ENCODE assay signal across 7 mouse cellular contexts in the genomic region with DNA sequence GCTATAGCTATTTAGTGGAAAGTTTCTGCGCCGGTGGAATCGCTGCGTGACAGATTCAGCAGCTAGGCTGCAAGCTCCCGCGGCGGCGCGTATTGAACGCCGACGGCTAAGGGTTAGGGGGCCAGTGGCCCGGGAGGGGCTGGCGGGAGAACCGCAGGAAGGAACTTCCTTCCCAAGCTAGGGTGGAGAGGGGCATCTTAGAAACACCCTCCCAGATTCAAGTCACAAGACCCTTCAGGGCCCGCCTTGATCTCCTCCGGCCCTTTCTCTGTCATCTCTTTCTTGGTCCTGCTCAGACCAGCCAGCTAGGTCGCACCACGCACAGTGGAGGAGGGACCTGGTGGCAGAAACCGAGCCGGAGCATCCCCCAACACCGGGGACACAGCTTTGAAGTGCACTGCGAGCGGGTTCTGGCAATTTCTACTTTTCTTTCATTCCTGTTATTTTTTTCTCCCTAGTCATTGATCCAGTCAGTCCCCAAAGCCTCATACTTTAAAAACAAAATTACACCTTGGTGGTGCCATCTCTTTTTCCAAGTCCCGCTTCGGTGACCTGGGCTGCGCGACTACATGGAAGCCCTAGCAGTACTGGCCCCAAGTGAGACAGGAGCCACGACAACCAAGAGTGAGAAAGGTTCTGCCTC. TPM values are rescaled to one million over a fixed set of nuclear protein-coding genes. Genes with fewer than 3 reads are reported as not detected.
DNase-seq lines count a peak whose midpoint lies in the region; ATAC-seq and TF ChIP-seq lines count a peak whose summit lies in the region.

No protein-coding gene starts in this region.

- peak overlapping the region; percentile 88 for H3K9ac ChIP-seq in embryonic facial prominence, embryonic 12.5 days
- H3K9ac ChIP-seq in liver, embryonic 14.5 days (replicated peaks) = no peak overlapping the region

- WGBS in embryonic facial prominence, embryonic 12.5 days = under 1% methylated on average over 29 of the region's 29 CpGs
- under 1% methylated on average over 29 of the region's 29 CpGs for WGBS in liver, embryonic 14.5 days (ENCODE audit: insufficient replicate concordance)
- 3% methylated on average over 29 of the region's 29 CpGs for WGBS in olfactory bulb, adult 2 months

- ATAC-seq in embryonic facial prominence, embryonic 12.5 days (ENCODE audit: insufficient number of reproducible peaks, insufficient read depth, low FRiP score, low TSS enrichment) = no peak
- no peak for ATAC-seq in liver, embryonic 14.5 days (ENCODE audit: insufficient read depth)

- H3K4me2 ChIP-seq in embryonic facial prominence, embryonic 12.5 days (replicated peaks) = peak overlapping the region; percentile 86
- peak overlapping the region; percentile 54 for H3K4me2 ChIP-seq in liver, embryonic 14.5 days (ENCODE audit: low read depth)

- H3K4me3 ChIP-seq in embryonic facial prominence, embryonic 12.5 days = peak overlapping the region; percentile 76
- peak overlapping the region; percentile 28 to 47 for H3K4me3 ChIP-seq in liver, embryonic 14.5 days (ENCODE audit: insufficient read depth in 1 of 2, low read depth in 2 of 2, low read length in 2 of 2)
- peak overlapping the region; percentile 50 for H3K4me3 ChIP-seq in olfactory bulb, adult 2 months (ENCODE audit: insufficient read depth, low read depth, low read length)

- H3K36me3 ChIP-seq in embryonic facial prominence, embryonic 12.5 days = no peaks in the 10 kb centered on the region
- H3K36me3 ChIP-seq in liver, embryonic 14.5 days (replicated peaks; ENCODE audit: control insufficient read depth, insufficient read depth, low read depth) = no peaks in the 10 kb centered on the region

- no peak for TF ChIP-seq EP300 in liver, embryonic 14.5 days (IDR thresholded peaks at IDR 0.05; ENCODE audit: low read depth)

- peak overlapping the region; percentile 94 for H3K27ac ChIP-seq in embryonic facial prominence, embryonic 12.5 days
- H3K27ac ChIP-seq in liver, embryonic 14.5 days = no peak overlapping the region
- H3K27ac ChIP-seq in olfactory bulb, adult 2 months (ENCODE audit: insufficient read depth, low read depth, low read length) = no peak overlapping the region

- no peaks in the 10 kb centered on the region for H3K9me3 ChIP-seq in embryonic facial prominence, embryonic 12.5 days
- H3K9me3 ChIP-seq in liver, embryonic 14.5 days (ENCODE audit: control insufficient read depth, low read length) = no peaks in the 10 kb centered on the region

- H3K4me1 ChIP-seq in embryonic facial prominence, embryonic 12.5 days = peaks cover 22% of the 10 kb centered on the region; the same call in 1 of the 2 replicates
- H3K4me1 ChIP-seq in liver, embryonic 14.5 days (replicated peaks; ENCODE audit: control insufficient read depth in 2 of 2, insufficient read depth in 2 of 2, low read length in 1 of 2) = 0 out of 4 replicates have a peak, but pooled peaks cover 0 to 2% of the 10 kb centered on the region in 2 experiments
- H3K4me1 ChIP-seq in olfactory bulb, adult 2 months (ENCODE audit: control insufficient read depth, insufficient read depth, low read length) = peaks cover 20% of the 10 kb centered on the region

- no peak for TF ChIP-seq POLR2A in olfactory bulb, adult 2 months (IDR thresholded peaks at IDR 0.05; ENCODE audit: insufficient read depth, low read depth, low read length)

- no peak for TF ChIP-seq CTCF in liver, embryonic 14.5 days (IDR thresholded peaks at IDR 0.05; ENCODE audit: low read depth)
- TF ChIP-seq CTCF in olfactory bulb, adult 2 months (IDR thresholded peaks at IDR 0.05; ENCODE audit: insufficient read depth, low read depth, low read length) = no peak

- H3K27me3 ChIP-seq in embryonic facial prominence, embryonic 12.5 days = no peaks in the 10 kb centered on the region
- peaks cover 48% of the 10 kb centered on the region for H3K27me3 ChIP-seq in liver, embryonic 14.5 days (ENCODE audit: control insufficient read depth, insufficient read depth, low read length)

- DNase-seq in right cerebral cortex, adult 18-20 months = peak; percentile 3
- DNase-seq in right cerebral cortex, postnatal 36 days (ENCODE audit: low spot score in 2 of 2) = no peak
- peak; percentile 2 for DNase-seq in heart, postnatal 25 days (ENCODE audit: low spot score)
- no peak for DNase-seq in liver, embryonic 14.5 days (ENCODE audit: low read depth in 3 of 3, low spot score in 3 of 3)
- DNase-seq in frontal cortex, postnatal 25 days (ENCODE audit: low spot score in 2 of 2) = no peak

- intact Hi-C loops in heart, postnatal 25 days (cut with DNase I) = loop anchor here (5.0 kb wide), 2 partner anchors 282 to 1322 kb away; no protein-coding TSS in a partner anchor

RNA-seq across cellular contexts. Expression of a gene that starts 1.1 kb away (rescaled TPM):
- 60.0 and 67.4 TPM in 2 replicates for polyA plus RNA-seq in embryonic facial prominence, embryonic 12.5 days (2016; fragmentation: Nextera tagmentation; extraction: Ambion mirVana)
- 1 to 10 TPM; 2.0 to 2.3 TPM for total RNA-seq in heart, postnatal 25 days (2021)
- 0.25 and 0.27 TPM in 2 replicates for polyA plus RNA-seq in liver, embryonic 14.5 days (2012; rRNA removed)
- 0.18 and 0.28 TPM in 2 replicates for polyA plus RNA-seq in liver, embryonic 14.5 days (2014; fragmentation: Nextera tagmentation; extraction: Ambion mirVana)
- polyA plus RNA-seq in olfactory bulb, adult 2 months (2012; ENCODE audit: insufficient read depth, insufficient read length, low replicate concordance, missing spikeins) = not detected in 2 replicates

Comparison
In these comparisons a context has a peak if more than half of its experiments do, and no peak if none do; other contexts are left out.
1. DNase-seq: peak in right cerebral cortex, adult 18-20 months (single experiment) and heart, postnatal 25 days (single experiment); none in right cerebral cortex, postnatal 36 days (0 of 2), liver, embryonic 14.5 days (0 of 3) and frontal cortex, postnatal 25 days (0 of 2).
2. RNA of a gene that starts 1.1 kb away (polyA plus RNA-seq): 60.0 to 67.4 TPM in embryonic facial prominence, embryonic 12.5 days; 0.18 to 0.28 TPM in liver, embryonic 14.5 days and not detected in olfactory bulb, adult 2 months; every median in the first group is over 10 times any median in the second.
3. Peak in every context shown above with its lines, with median percentiles within 50 percentile points of each other: H3K4me3 ChIP-seq.